Mouse (Mus musculus): ENCODE data around the gene Erfe.

Gene Erfe

GRCm38 (mm10) chr1:91366215-91367108 lies at the start of gene Erfe:
Gene Erfe, plus strand, starts transcription at chr1:91366430.
- DNase-seq (ENCODE audit: low spot score) = peak; percentile 77

- DNase-seq (ENCODE audit: low spot score) = no peak
Measured at GRCm38 (mm10) chr1:91317656-91318055, 48.6 kb upstream of the Erfe start.

DNA sequence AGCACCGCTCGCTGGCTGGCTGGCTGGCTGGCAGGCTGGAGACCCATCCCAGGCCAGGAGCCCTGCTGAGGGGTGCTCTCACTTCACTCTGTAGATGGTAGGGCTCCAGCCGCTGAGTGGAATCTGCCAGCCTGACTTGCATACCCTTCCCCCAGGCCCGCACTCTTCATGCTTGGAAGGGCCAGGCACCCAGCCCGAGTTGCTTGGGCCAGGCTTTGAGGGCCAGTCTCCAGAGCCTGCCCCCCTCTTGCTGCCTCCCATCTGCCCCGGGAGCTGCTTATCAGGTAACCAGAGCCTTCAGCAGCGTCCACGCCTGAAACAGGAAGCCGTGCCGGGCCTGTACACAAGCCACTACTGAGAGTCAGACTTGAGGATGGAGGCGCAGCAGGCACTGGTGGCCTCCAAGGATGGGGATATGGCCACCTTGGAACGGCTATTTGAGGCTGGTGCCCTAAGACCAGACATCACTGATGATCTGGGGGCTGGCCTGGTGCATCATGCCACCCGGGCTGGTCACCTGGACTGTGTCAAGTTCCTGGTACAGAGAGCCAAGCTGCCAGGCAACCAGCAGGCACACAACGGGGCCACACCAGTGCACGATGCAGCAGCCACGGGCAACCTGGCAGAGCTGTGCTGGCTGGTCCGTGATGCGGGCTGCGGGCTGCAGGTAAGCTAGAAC lies 44.3 kb upstream of the Erfe start, which contains the start of gene Espnl:
TSS of gene Espnl (plus strand) at position 316 of the 679 bp plus-strand sequence.
- no peak for DNase-seq (ENCODE audit: low spot score)

- no peak for DNase-seq (ENCODE audit: low spot score)
Measured at GRCm38 (mm10) chr1:91324646-91325045, 41.6 kb upstream of the Erfe start.

DNA sequence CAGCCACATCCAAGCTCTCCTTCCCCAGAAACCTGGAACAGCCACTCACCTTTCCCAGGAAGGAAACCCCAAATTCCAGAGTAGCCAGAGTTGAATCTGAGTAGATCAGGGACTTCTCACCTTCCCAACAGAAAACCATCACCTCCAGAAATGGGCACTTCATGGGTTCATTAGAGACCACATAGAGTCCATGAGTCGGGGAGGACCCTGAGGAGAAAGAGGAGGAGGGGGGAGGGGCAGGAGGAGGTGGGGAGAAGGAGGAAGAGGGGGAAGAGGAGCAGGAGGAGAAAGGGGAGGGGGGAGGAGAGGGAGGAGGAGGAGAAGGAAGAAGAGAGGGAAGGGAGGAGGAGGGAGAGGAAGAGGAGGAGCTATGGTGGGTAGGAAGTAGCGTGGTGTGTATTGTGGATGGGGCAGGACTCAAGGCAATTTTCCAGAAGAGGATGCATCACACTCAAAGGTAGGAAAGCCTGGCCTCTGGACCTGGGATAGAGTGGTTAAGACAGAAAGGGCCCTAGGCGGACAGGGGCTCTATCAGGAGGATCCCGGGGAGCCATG lies 40.7 kb upstream of the Erfe start:
- DNase-seq (ENCODE audit: low spot score) = no peak

DNA sequence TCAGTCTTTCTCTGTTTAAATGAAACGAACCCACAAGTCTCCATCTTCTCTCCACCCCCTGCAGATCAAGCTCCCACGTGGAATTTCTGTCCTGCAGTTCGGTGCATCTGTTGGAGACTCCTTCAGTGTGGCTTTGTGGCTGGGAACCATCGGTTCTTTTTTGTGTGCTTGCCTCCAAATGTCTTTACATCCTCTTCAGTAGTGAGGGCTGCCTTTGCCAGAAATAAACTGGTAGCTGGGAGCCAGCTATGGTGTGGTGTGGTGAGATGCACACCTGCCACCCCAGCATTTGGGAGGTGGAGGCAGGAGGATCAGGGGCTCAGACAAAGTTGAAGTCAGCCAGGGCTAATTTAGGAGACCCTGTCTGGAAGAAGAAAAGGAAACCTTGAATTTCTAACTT lies 34.1 kb upstream of the Erfe start:
- DNase-seq (ENCODE audit: low spot score) = no peak

GRCm38 (mm10) chr1:91333582-91333981 lies 32.6 kb upstream of the Erfe start:
- DNase-seq (ENCODE audit: low spot score) = no peak

- DNase-seq (ENCODE audit: low spot score) = no peak
Measured at GRCm38 (mm10) chr1:91337355-91337754, 28.9 kb upstream of the Erfe start.

GRCm38 (mm10) chr1:91344001-91344400 lies 22.2 kb upstream of the Erfe start:
- no peak for DNase-seq (ENCODE audit: low spot score)

DNA sequence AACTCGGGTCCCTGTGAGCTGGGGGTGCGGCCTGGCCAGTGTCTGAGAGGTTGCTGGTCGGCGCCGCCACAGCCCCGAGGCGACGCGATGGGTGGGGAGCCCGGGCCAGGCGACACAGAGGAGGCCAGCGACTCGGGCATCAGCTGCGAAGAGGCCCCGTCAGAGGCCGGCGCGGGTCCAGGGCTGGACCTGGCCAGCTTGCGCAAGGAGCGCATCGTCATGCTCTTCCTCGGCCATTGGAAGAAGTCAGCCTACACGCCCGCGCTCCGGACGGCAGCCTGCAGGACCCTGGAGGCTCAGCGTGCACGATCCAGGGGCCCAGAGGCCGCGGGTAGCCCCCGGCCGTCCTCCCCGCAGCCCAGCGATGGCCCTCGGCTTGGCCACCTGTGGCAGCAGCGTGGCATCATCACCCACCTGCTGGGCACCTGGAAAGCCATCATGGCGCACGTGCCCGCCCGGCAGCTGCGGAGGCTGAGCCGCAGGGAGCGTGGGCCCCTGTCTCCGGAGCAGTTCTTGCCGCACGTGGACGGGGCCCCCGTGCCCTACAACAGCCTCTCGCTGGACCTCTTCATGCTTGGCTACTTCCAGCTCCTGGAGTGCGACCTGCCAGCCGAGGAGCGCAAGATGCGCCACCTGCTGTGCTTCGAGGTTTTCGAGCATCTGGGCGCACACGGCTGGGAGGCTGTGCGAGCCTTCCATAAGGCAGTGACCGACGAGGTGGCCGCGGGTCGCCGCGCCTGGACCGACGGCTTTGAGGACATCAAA lies 21.1 kb upstream of the Erfe start:
- no peak for DNase-seq (ENCODE audit: low spot score)

GRCm38 (mm10) chr1:91346892-91347291 lies 19.3 kb upstream of the Erfe start:
- peak; percentile 68 for DNase-seq (ENCODE audit: low spot score)

DNA sequence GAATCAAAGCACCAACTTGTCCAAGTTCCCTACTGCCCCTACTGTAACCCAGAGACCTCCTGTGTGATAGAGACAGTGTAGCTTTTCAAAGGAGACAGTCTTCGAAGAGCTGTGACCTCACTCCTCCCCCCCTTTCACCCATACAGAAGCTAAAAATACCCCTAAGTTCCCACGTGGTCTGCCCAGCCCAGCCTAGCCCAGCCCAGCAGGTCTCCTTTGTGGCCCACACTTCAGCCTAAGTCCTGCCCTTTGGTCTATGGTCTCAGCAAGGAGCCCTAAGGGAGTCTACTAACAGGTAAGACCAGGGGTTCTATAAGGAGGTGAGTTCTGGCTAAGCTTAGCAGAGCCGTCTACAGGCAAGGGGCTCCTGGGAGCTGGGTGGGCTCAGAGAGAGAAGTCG lies 15.4 kb upstream of the Erfe start, which contains the start of gene Klhl30:
TSS of gene Klhl30 (plus strand) at position 176 of the 400 bp plus-strand sequence.
- DNase-seq (ENCODE audit: low spot score) = no peak

DNA sequence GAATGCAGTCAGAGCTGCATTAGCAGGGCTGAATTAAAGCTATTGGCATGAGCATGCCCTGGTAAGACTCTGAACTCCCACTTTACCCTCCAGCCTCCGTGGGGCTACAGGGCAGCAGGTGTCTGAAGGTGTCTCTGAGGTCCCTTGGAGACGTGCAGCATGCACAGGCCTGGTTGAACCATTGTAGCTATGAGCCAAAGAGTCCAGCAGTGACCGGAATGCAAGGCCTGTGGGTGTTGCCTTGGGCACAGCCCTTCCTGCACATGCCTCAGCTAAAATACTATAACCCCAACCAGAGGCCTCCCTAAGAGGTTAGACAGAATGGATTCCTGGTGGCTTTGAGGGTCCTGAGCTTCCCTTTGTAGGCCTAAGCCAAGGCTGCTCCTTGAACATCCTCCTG lies 15.0 kb upstream of the Erfe start:
- DNase-seq (ENCODE audit: low spot score) = no peak

DNA sequence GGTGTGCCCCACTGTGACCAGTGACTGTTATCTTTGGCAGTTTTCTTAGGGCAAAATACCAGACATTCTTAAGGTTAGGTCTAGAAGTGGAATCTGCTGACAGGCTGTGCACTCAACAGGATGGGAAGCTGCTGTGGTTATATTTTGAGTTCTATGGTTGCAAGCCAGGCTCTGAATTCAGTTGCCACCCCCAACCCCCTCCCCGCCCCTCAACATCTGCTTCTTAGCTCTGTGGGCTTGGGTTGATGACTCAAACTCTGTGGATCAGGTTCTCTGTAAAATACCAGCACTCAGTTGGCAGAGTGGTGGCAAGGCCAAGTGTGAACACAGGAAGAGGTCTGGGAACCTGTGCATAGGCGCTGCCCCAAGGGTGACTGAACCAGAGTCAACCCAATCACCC lies 14.0 kb upstream of the Erfe start:
- no peak for DNase-seq (ENCODE audit: low spot score)

- DNase-seq (ENCODE audit: low spot score) = no peak
Measured at GRCm38 (mm10) chr1:91356105-91356504, 10.1 kb upstream of the Erfe start.

- no peak for DNase-seq (ENCODE audit: low spot score)
Measured at GRCm38 (mm10) chr1:91362113-91362512, 4.1 kb upstream of the Erfe start.

GRCm38 (mm10) chr1:91364822-91365644 lies 1.2 kb upstream of the Erfe start:
- DNase-seq (ENCODE audit: low spot score) = no peak

DNA sequence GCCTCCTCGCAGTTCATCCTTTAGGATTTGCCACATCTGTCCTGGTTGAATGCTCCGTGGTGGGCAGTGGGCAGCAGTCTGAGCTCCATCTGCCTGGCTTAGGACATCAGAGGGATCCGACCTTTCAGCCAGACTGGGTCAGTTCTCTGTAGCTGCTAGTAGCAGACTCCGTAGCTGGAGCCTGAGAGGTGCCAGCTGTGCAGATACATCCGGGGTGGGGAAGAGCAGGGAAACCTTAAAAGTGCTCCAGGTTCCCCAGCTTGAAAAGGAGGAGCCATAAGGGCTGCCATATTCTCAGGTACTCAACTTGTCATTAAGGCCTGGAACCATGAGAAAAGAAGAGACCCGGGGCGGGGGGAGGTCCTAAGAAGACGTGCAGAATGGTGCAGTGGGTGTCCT lies 415 bp upstream of the Erfe start:
- no peak for DNase-seq (ENCODE audit: low spot score)

DNA sequence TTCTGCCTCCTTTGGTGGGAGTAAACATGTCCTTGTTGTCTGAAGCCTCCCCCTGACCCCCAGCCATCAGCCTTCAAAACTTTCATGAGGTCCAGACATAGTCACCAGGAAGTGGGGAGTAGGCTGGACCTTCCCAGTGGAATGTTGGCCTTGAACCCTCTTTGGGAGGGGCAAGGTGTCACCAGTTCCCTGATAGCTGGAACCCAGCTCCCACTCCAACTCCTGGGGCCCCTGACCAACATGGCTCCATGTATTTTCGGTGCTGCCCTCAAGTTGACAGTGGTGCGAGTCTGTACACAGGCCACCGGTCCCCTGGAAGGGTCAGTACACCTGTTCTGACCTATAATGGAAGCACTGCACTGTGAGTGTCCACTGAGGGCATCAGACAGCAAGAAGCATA lies 1.1 kb downstream of the Erfe start:
- no peak for DNase-seq (ENCODE audit: low spot score)

DNA sequence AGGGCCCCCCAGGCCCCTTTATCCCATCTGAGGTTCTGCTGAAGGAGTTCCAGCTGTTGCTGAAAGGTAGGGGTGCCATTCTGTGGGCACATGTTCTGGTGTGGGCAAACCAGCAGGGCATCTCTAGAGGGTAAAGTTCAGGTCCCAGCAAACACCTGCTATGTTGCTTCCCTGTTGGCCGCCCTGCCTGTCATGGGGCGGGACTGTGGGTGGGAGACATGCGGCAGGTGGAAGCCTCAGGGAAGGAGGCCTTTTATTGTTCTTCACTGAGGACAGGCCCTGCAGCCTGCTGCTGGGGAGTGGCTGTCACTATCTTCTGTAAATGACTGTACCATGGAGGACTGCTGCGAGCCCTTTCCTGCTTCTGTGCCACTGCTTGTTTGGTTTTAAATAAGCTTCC lies 3.2 kb downstream of the Erfe start:
- DNase-seq (ENCODE audit: low spot score) = no peak

- DNase-seq (ENCODE audit: low spot score) = no peak
Measured at GRCm38 (mm10) chr1:91370055-91370454, 3.8 kb downstream of the Erfe start.

Data from c-Kit-positive CD71-positive TER-119-positive erythroid progenitor cells, embryonic 14.5 days (primary cell).